Mouse (Mus musculus): ENCODE results near the gene Slc25a22. TPM values are rescaled to one million over a fixed set of nuclear protein-coding genes. Genes with fewer than 3 reads are reported as not detected.

The Slc25a22 gene
- polyA plus RNA-seq, 1 experiment from 2014 or later = 58.2 TPM

- peak overlapping the region; percentile 62 for H3K4me2 ChIP-seq
- H3K9ac ChIP-seq = no peak overlapping the region; the same call in 1 of the 2 replicates
- peak overlapping the region; percentile 36 for H3K4me3 ChIP-seq
Measured at GRCm38 (mm10) chr7:141462333-141462821, 24.7 kb upstream of the Slc25a22 start.

GRCm38 (mm10) chr7:141461521-141462332 is 24.0 kb upstream of the Slc25a22 start:
- Histone ChIP-seq H3K4me3 (peak overlapping the region; percentile 36), H3K36me3 (ENCODE audit: poor library complexity, severe bottlenecking) (peaks cover 21% of the 10 kb centered on the region), H3K4me1 (peaks cover 20% of the 10 kb centered on the region), H3K27me3 (peaks cover 79% of the 10 kb centered on the region), H3K9me3 (replicated peaks) (no peaks in the 10 kb centered on the region), H3K27ac (no peak overlapping the region), H3K4me2 (peak overlapping the region; percentile 62), H3K9ac (peak overlapping the region; percentile 45)
- ATAC-seq = no peak
- WGBS = 3% methylated on average over 41 of the region's 59 CpGs

More at GRCm38 (mm10) chr7:141462333-141462821, 24.7 kb upstream of the Slc25a22 start:
- Histone ChIP-seq H3K27me3 (peaks cover 82% of the 10 kb centered on the region), H3K9me3 (replicated peaks) (no peaks in the 10 kb centered on the region), H3K27ac (no peak overlapping the region), H3K4me1 (peaks cover 27% of the 10 kb centered on the region), H3K36me3 (ENCODE audit: poor library complexity, severe bottlenecking) (peaks cover 21% of the 10 kb centered on the region)
- ATAC-seq = no peak
- WGBS = 23% methylated on average over 5 of the region's 5 CpGs

GRCm38 (mm10) chr7:141460391-141461113 is 22.9 kb upstream of the Slc25a22 start, which contains the start of gene Cracr2b:
Cracr2b (plus strand) TSS chr7:141461094.
- Histone ChIP-seq H3K4me2 (peak within 1 kb of the TSS; percentile 62), H3K9me3 (replicated peaks) (no peaks in the 10 kb centered on the region), H3K36me3 (ENCODE audit: poor library complexity, severe bottlenecking) (peaks cover 21% of the 10 kb centered on the region), H3K27me3 (peaks cover 72% of the 10 kb centered on the region), H3K9ac (peak within 1 kb of the TSS; percentile 45), H3K4me3 (peak within 1 kb of the TSS; percentile 36), H3K27ac (no peak within 1 kb of the TSS), H3K4me1 (peaks cover 31% of the 10 kb centered on the region)
- WGBS = 74% methylated on average over 15 of the region's 15 CpGs
- ATAC-seq = no peak

- Histone ChIP-seq H3K27me3 (peaks cover 67% of the 10 kb centered on the region), H3K27ac (no peak overlapping the region), H3K4me3 (no peak overlapping the region), H3K4me2 (no peak overlapping the region), H3K9ac (no peak overlapping the region), H3K36me3 (ENCODE audit: poor library complexity, severe bottlenecking) (peaks cover 21% of the 10 kb centered on the region), H3K9me3 (replicated peaks) (no peaks in the 10 kb centered on the region), H3K4me1 (peaks cover 32% of the 10 kb centered on the region)
- no peak for ATAC-seq
- WGBS = 78% methylated on average over 5 of the region's 5 CpGs
Measured at GRCm38 (mm10) chr7:141460001-141460390, 22.3 kb upstream of the Slc25a22 start.

DNA sequence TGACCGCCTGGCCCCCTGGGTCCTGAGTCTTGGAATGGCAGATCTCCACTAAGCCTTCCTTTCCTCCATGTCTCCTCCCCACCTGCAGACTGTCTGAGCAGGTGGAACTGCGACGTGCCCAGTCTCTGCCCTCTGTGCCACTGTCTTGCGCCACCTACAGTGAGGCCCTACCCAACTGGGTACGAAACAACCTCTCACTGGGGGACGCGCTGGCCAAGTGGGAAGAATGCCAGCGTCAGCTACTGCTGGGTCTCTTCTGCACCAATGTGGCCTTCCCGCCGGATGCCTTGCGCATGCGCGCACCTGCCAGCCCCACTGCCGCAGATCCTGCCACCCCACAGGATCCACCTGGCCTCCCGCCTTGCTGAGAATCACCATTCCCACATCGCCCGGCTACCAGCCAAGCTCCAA is 21.6 kb upstream of the Slc25a22 start:
- Histone ChIP-seq H3K4me3 (no peak overlapping the region), H3K4me2 (no peak overlapping the region), H3K9me3 (replicated peaks) (no peaks in the 10 kb centered on the region), H3K4me1 (peaks cover 33% of the 10 kb centered on the region), H3K36me3 (ENCODE audit: poor library complexity, severe bottlenecking) (peaks cover 21% of the 10 kb centered on the region), H3K27ac (no peak overlapping the region), H3K9ac (no peak overlapping the region), H3K27me3 (peaks cover 60% of the 10 kb centered on the region)
- no peak for ATAC-seq
- 86% methylated on average over 17 of the region's 17 CpGs for WGBS

GRCm38 (mm10) chr7:141458661-141459060 is 21.0 kb upstream of the Slc25a22 start:
- H3K9me3 ChIP-seq (replicated peaks) = no peaks in the 10 kb centered on the region
- ATAC-seq = no peak
- WGBS = 91% methylated on average over 11 of the region's 11 CpGs
- H3K4me1 ChIP-seq = peaks cover 33% of the 10 kb centered on the region
- no peak overlapping the region for H3K4me3 ChIP-seq
- H3K27ac ChIP-seq = no peak overlapping the region
- peaks cover 53% of the 10 kb centered on the region for H3K27me3 ChIP-seq
- no peak overlapping the region for H3K9ac ChIP-seq
- H3K36me3 ChIP-seq (ENCODE audit: poor library complexity, severe bottlenecking) = peaks cover 21% of the 10 kb centered on the region
- H3K4me2 ChIP-seq = no peak overlapping the region

GRCm38 (mm10) chr7:141457986-141458660 is 20.4 kb upstream of the Slc25a22 start:
- Histone ChIP-seq H3K4me2 (no peak overlapping the region), H3K27me3 (peaks cover 48% of the 10 kb centered on the region), H3K9me3 (replicated peaks) (no peaks in the 10 kb centered on the region), H3K9ac (no peak overlapping the region), H3K4me3 (no peak overlapping the region), H3K4me1 (peaks cover 33% of the 10 kb centered on the region), H3K36me3 (ENCODE audit: poor library complexity, severe bottlenecking) (peaks cover 21% of the 10 kb centered on the region), H3K27ac (no peak overlapping the region)
- no peak for ATAC-seq
- WGBS = 77% methylated on average over 15 of the region's 15 CpGs

GRCm38 (mm10) chr7:141457236-141457635 is 19.5 kb upstream of the Slc25a22 start:
- Histone ChIP-seq H3K27me3 (peaks cover 39% of the 10 kb centered on the region), H3K36me3 (ENCODE audit: poor library complexity, severe bottlenecking) (peaks cover 23% of the 10 kb centered on the region), H3K9me3 (replicated peaks) (no peaks in the 10 kb centered on the region), H3K4me3 (no peak overlapping the region), H3K27ac (no peak overlapping the region), H3K4me1 (peaks cover 30% of the 10 kb centered on the region), H3K9ac (no peak overlapping the region), H3K4me2 (no peak overlapping the region)
- WGBS = 90% methylated on average over 14 of the region's 14 CpGs
- ATAC-seq = no peak

- H3K4me3 ChIP-seq = no peak overlapping the region
- H3K4me2 ChIP-seq = peak overlapping the region; percentile 95
Measured at GRCm38 (mm10) chr7:141456739-141457138, 19.0 kb upstream of the Slc25a22 start.

GRCm38 (mm10) chr7:141455610-141456314 is 18.1 kb upstream of the Slc25a22 start:
- H3K9ac ChIP-seq = peak overlapping the region; percentile 80
- no peaks in the 10 kb centered on the region for H3K9me3 ChIP-seq (replicated peaks)
- H3K27ac ChIP-seq = peak overlapping the region; percentile 52; the same call in 1 of the 2 replicates
- WGBS = 1% methylated on average over 23 of the region's 23 CpGs
- H3K27me3 ChIP-seq = peaks cover 24% of the 10 kb centered on the region
- H3K36me3 ChIP-seq (ENCODE audit: poor library complexity, severe bottlenecking) = peaks cover 38% of the 10 kb centered on the region
- peak; percentile 14; the same call in 1 of the 2 replicates for ATAC-seq
- H3K4me2 ChIP-seq = peak overlapping the region; percentile 95
- peak overlapping the region; percentile 68 for H3K4me3 ChIP-seq
- peaks cover 21% of the 10 kb centered on the region for H3K4me1 ChIP-seq

More at GRCm38 (mm10) chr7:141456739-141457138, 19.0 kb upstream of the Slc25a22 start:
- no peak overlapping the region for H3K27ac ChIP-seq
- no peaks in the 10 kb centered on the region for H3K9me3 ChIP-seq (replicated peaks)
- 91% methylated on average over 6 of the region's 6 CpGs for WGBS
- H3K4me1 ChIP-seq = peaks cover 26% of the 10 kb centered on the region
- H3K9ac ChIP-seq = no peak overlapping the region
- peaks cover 34% of the 10 kb centered on the region for H3K27me3 ChIP-seq
- no peak for ATAC-seq
- H3K36me3 ChIP-seq (ENCODE audit: poor library complexity, severe bottlenecking) = peaks cover 28% of the 10 kb centered on the region

DNA sequence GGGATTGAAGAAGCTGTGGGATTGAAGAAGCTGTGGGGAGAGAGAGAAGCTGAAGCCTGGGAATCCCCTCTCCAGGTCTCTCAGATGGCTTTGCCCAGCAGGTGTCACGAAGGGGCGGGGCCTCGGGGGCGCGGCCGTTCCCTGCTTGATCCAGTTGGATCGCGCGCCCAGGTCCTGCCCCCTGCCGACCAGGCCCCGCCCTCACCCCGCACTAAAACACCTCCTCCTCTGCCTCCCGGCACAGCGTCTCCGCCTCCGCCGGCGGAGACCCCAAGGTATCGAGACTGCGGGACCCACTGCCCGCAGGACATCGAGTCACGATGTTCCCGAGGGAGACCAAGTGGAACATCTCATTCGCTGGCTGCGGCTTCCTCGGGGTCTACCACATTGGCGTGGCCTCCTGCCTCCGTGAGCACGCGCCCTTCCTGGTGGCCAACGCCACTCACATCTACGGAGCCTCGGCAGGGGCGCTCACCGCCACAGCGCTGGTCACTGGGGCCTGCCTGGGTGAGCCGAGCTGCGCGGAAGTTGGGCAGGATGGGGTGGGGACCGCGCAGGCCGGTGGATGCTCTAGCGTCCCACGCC is 17.4 kb upstream of the Slc25a22 start, which contains the start of gene Pnpla2:
Gene Pnpla2 (plus strand): TSS at position 232 of the 585 bp plus-strand sequence.
- WGBS = under 1% methylated on average over 41 of the region's 45 CpGs
- peak within 1 kb of the TSS; percentile 80 for H3K9ac ChIP-seq
- peak within 1 kb of the TSS; percentile 52 for H3K27ac ChIP-seq
- peaks cover 17% of the 10 kb centered on the region for H3K27me3 ChIP-seq
- no peaks in the 10 kb centered on the region for H3K9me3 ChIP-seq (replicated peaks)
- H3K4me1 ChIP-seq = peaks cover 21% of the 10 kb centered on the region
- H3K4me3 ChIP-seq = peak within 1 kb of the TSS; percentile 68
- peaks cover 42% of the 10 kb centered on the region for H3K36me3 ChIP-seq (ENCODE audit: poor library complexity, severe bottlenecking)
- peak within 1 kb of the TSS; percentile 95 for H3K4me2 ChIP-seq
- peak; percentile 80 for ATAC-seq

All from forebrain, embryonic 13.5 days (tissue).